Mouse (Mus musculus): Measurements from ENCODE around the gene Pdzd7. TPM values are rescaled to one million over a fixed set of nuclear protein-coding genes. Genes with fewer than 3 reads are reported as not detected.

Pdzd7 gene
- total and polyA plus RNA-seq, 2 experiments from 2014 or later, result 2.9 to 5.9 TPM

GRCm38 (mm10) chr19:45030746-45031693 lies 14.5 kb downstream of the Pdzd7 start:
- ATAC-seq (ENCODE audit: low FRiP score) (peak; percentile 47; the same call in 1 of the 2 replicates), DNase-seq (ENCODE audit: low spot score) (peak; percentile 92)
- peak overlapping the region; percentile 29; the same call in 1 of the 2 replicates for H3K4me2 ChIP-seq (ENCODE audit: low read depth, low read length, poor library complexity, severe bottlenecking)
- TF ChIP-seq CTCF (IDR thresholded peaks at IDR 0.05), result peak; percentile 92
- no peaks in the 10 kb centered on the region for H3K4me1 ChIP-seq (ENCODE audit: insufficient read depth, low read length)
- H3K27ac ChIP-seq (ENCODE audit: low read depth, low read length), result no peak overlapping the region
- peaks cover 13% of the 10 kb centered on the region for H3K36me3 ChIP-seq (ENCODE audit: insufficient read depth, low read length)
- H3K9me3 ChIP-seq (ENCODE audit: low read length), result no peaks in the 10 kb centered on the region
- no peak overlapping the region for H3K4me3 ChIP-seq (ENCODE audit: low read depth, low read length)
- 39% methylated on average over 20 of the region's 20 CpGs for WGBS
- H3K9ac ChIP-seq (replicated peaks; ENCODE audit: low read length, poor library complexity, severe bottlenecking), result no peak overlapping the region
- no peaks in the 10 kb centered on the region for H3K27me3 ChIP-seq (ENCODE audit: insufficient read depth, low read length)

- Histone ChIP-seq H3K27me3 (ENCODE audit: insufficient read depth, low read length) (no peaks in the 10 kb centered on the region), H3K36me3 (ENCODE audit: insufficient read depth, low read length) (peaks cover 21% of the 10 kb centered on the region), H3K9me3 (ENCODE audit: low read length) (no peaks in the 10 kb centered on the region), H3K27ac (ENCODE audit: low read depth, low read length) (no peak overlapping the region), H3K4me3 (ENCODE audit: low read depth, low read length) (no peak overlapping the region), H3K4me1 (ENCODE audit: insufficient read depth, low read length) (no peaks in the 10 kb centered on the region), H3K9ac (replicated peaks; ENCODE audit: low read length, poor library complexity, severe bottlenecking) (no peak overlapping the region), H3K4me2 (ENCODE audit: low read depth, low read length, poor library complexity, severe bottlenecking) (no peak overlapping the region)
- DNase-seq (ENCODE audit: low spot score) (peak; percentile 48), ATAC-seq (ENCODE audit: low FRiP score) (no peak)
- 44% methylated on average over 8 of the region's 8 CpGs for WGBS
- peak; percentile 77 for TF ChIP-seq CTCF (IDR thresholded peaks at IDR 0.05)
Observed at GRCm38 (mm10) chr19:45030111-45030510, 15.4 kb downstream of the Pdzd7 start.

DNA sequence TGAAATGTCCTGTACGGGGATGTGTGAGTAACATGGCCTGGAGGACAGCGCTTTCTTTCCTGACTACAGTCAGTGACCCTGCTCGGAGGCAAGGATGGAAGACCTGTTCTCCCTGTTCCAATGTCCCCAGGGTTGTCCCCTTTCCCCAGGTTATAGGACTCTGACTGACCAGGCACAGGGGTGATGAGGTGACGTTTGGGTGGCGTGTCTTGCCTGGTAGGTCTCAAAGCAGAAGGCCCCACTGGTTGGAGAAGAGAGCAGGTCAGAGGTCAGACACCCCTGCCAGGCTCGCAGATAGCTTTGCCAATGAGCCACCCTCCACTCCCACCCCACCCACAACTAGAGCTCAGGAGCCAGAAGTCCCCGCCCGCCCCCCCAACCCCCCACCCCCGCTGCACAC lies 15.9 kb downstream of the Pdzd7 start:
- no peak for ATAC-seq (ENCODE audit: low FRiP score)
- Histone ChIP-seq H3K9me3 (ENCODE audit: low read length) (no peaks in the 10 kb centered on the region), H3K27me3 (ENCODE audit: insufficient read depth, low read length) (no peaks in the 10 kb centered on the region), H3K36me3 (ENCODE audit: insufficient read depth, low read length) (peaks cover 21% of the 10 kb centered on the region), H3K4me2 (ENCODE audit: low read depth, low read length, poor library complexity, severe bottlenecking) (no peak overlapping the region), H3K27ac (ENCODE audit: low read depth, low read length) (no peak overlapping the region), H3K4me1 (ENCODE audit: insufficient read depth, low read length) (no peaks in the 10 kb centered on the region), H3K4me3 (ENCODE audit: low read depth, low read length) (no peak overlapping the region), H3K9ac (replicated peaks; ENCODE audit: low read length, poor library complexity, severe bottlenecking) (no peak overlapping the region)
- DNase-seq (ENCODE audit: low spot score), result no peak
- 53% methylated on average over 9 of the region's 9 CpGs for WGBS
- TF ChIP-seq CTCF (IDR thresholded peaks at IDR 0.05), result no peak

GRCm38 (mm10) chr19:45028746-45029145 lies 16.8 kb downstream of the Pdzd7 start:
- Histone ChIP-seq H3K27me3 (ENCODE audit: insufficient read depth, low read length) (no peaks in the 10 kb centered on the region), H3K4me2 (ENCODE audit: low read depth, low read length, poor library complexity, severe bottlenecking) (no peak overlapping the region), H3K9me3 (ENCODE audit: low read length) (no peaks in the 10 kb centered on the region), H3K27ac (ENCODE audit: low read depth, low read length) (no peak overlapping the region), H3K9ac (replicated peaks; ENCODE audit: low read length, poor library complexity, severe bottlenecking) (no peak overlapping the region), H3K36me3 (ENCODE audit: insufficient read depth, low read length) (peaks cover 24% of the 10 kb centered on the region), H3K4me3 (ENCODE audit: low read depth, low read length) (no peak overlapping the region), H3K4me1 (ENCODE audit: insufficient read depth, low read length) (no peaks in the 10 kb centered on the region)
- no peak for ATAC-seq (ENCODE audit: low FRiP score)
- DNase-seq (ENCODE audit: low spot score), result no peak
- no peak for TF ChIP-seq CTCF (IDR thresholded peaks at IDR 0.05)
- 65% methylated on average over 19 of the region's 19 CpGs for WGBS

GRCm38 (mm10) chr19:45027848-45028247 lies 17.7 kb downstream of the Pdzd7 start:
- no peak overlapping the region for H3K9ac ChIP-seq (replicated peaks; ENCODE audit: low read length, poor library complexity, severe bottlenecking)
- WGBS, result 84% methylated on average over 6 of the region's 6 CpGs
- no peak overlapping the region for H3K27ac ChIP-seq (ENCODE audit: low read depth, low read length)
- H3K4me3 ChIP-seq (ENCODE audit: low read depth, low read length), result no peak overlapping the region
- ATAC-seq (ENCODE audit: low FRiP score), result no peak
- no peaks in the 10 kb centered on the region for H3K4me1 ChIP-seq (ENCODE audit: insufficient read depth, low read length)
- TF ChIP-seq CTCF (IDR thresholded peaks at IDR 0.05), result no peak
- no peak overlapping the region for H3K4me2 ChIP-seq (ENCODE audit: low read depth, low read length, poor library complexity, severe bottlenecking)
- no peak for DNase-seq (ENCODE audit: low spot score)
- H3K27me3 ChIP-seq (ENCODE audit: insufficient read depth, low read length), result no peaks in the 10 kb centered on the region
- no peaks in the 10 kb centered on the region for H3K9me3 ChIP-seq (ENCODE audit: low read length)
- H3K36me3 ChIP-seq (ENCODE audit: insufficient read depth, low read length), result peaks cover 24% of the 10 kb centered on the region

- Histone ChIP-seq H3K4me3 (ENCODE audit: low read depth, low read length) (no peak overlapping the region), H3K9me3 (ENCODE audit: low read length) (no peaks in the 10 kb centered on the region), H3K27ac (ENCODE audit: low read depth, low read length) (no peak overlapping the region), H3K4me2 (ENCODE audit: low read depth, low read length, poor library complexity, severe bottlenecking) (no peak overlapping the region), H3K36me3 (ENCODE audit: insufficient read depth, low read length) (peaks cover 24% of the 10 kb centered on the region), H3K27me3 (ENCODE audit: insufficient read depth, low read length) (no peaks in the 10 kb centered on the region), H3K9ac (replicated peaks; ENCODE audit: low read length, poor library complexity, severe bottlenecking) (no peak overlapping the region), H3K4me1 (ENCODE audit: insufficient read depth, low read length) (no peaks in the 10 kb centered on the region)
- no peak for TF ChIP-seq CTCF (IDR thresholded peaks at IDR 0.05)
- WGBS, result 87% methylated on average over 6 of the region's 6 CpGs
- ATAC-seq (ENCODE audit: low FRiP score) (no peak), DNase-seq (ENCODE audit: low spot score) (no peak)
Observed at GRCm38 (mm10) chr19:45026958-45027670, 18.4 kb downstream of the Pdzd7 start.

Measured in midbrain, postnatal 0 days (tissue).